Mouse (Mus musculus): ENCODE results near the gene Meltf. TPM values are rescaled to one million over a fixed set of nuclear protein-coding genes. Genes with fewer than 3 reads are reported as not detected.

Meltf gene
- polyA plus RNA-seq, 1 experiment = 0.19 TPM

GRCm38 (mm10) chr16:31893396-31894141 is 15.0 kb downstream of the Meltf start:
- DNase-seq (ENCODE audit: low spot score) = no peak

GRCm38 (mm10) chr16:31896971-31897774 is 18.6 kb downstream of the Meltf start:
- DNase-seq (ENCODE audit: low spot score) = no peak

GRCm38 (mm10) chr16:31898546-31899326 is 20.1 kb downstream of the Meltf start:
- no peak for DNase-seq (ENCODE audit: low spot score)

GRCm38 (mm10) chr16:31901886-31902285 is 23.3 kb downstream of the Meltf start:
- no peak for DNase-seq (ENCODE audit: low spot score)

- no peak for DNase-seq (ENCODE audit: low spot score)
Measured at GRCm38 (mm10) chr16:31903239-31903638, 24.6 kb downstream of the Meltf start.

- no peak for DNase-seq (ENCODE audit: low spot score)
Measured at GRCm38 (mm10) chr16:31905331-31905730, 26.7 kb downstream of the Meltf start.

- DNase-seq (ENCODE audit: low spot score) = no peak
Measured at GRCm38 (mm10) chr16:31905891-31906825, 27.5 kb downstream of the Meltf start.

GRCm38 (mm10) chr16:31906896-31907295 is 28.3 kb downstream of the Meltf start:
- DNase-seq (ENCODE audit: low spot score) = no peak

GRCm38 (mm10) chr16:31908959-31909358 is 30.3 kb downstream of the Meltf start:
- DNase-seq (ENCODE audit: low spot score) = no peak

GRCm38 (mm10) chr16:31910281-31910847 is 31.8 kb downstream of the Meltf start:
- DNase-seq (ENCODE audit: low spot score) = no peak

- DNase-seq (ENCODE audit: low spot score) = no peak
Measured at GRCm38 (mm10) chr16:31917776-31918175, 39.2 kb downstream of the Meltf start.

GRCm38 (mm10) chr16:31918248-31918724 is 39.7 kb downstream of the Meltf start:
- DNase-seq (ENCODE audit: low spot score) = peak; percentile 34

GRCm38 (mm10) chr16:31924368-31924767 is 45.8 kb downstream of the Meltf start:
- no peak for DNase-seq (ENCODE audit: low spot score)

- DNase-seq (ENCODE audit: low spot score) = no peak
Measured at GRCm38 (mm10) chr16:31926091-31926490, 47.5 kb downstream of the Meltf start.

- DNase-seq (ENCODE audit: low spot score) = no peak
Measured at GRCm38 (mm10) chr16:31926547-31927182, 48.1 kb downstream of the Meltf start.

- DNase-seq (ENCODE audit: low spot score) = no peak
Measured at GRCm38 (mm10) chr16:31927412-31927811, 48.8 kb downstream of the Meltf start.

- DNase-seq (ENCODE audit: low spot score) = no peak
Measured at GRCm38 (mm10) chr16:31931330-31931729, 52.7 kb downstream of the Meltf start.

GRCm38 (mm10) chr16:31932255-31932654 is 53.6 kb downstream of the Meltf start:
- no peak for DNase-seq (ENCODE audit: low spot score)

- peak; percentile 56 for DNase-seq (ENCODE audit: low spot score)
Measured at GRCm38 (mm10) chr16:31932840-31933697, 54.5 kb downstream of the Meltf start.

All from urinary bladder, adult 2 months (tissue).